Mouse (Mus musculus) limb, embryonic 12.5 days (tissue): ENCODE measurements around the gene Atpaf2. TPM values are rescaled to one million over a fixed set of nuclear protein-coding genes. Genes with fewer than 3 reads are reported as not detected.
"Not testable (repeated sequence)": the region's sequence is repeated elsewhere in the genome, so short reads cannot be mapped to it uniquely, and the experiment has no call there.

Experiments used
- ATAC-seq: fragments of 200-750 bp; cut with Nextera tagmentation; 2 replicates; pipeline ENCODE4 v1.8.0; 2017; ENCODE audit warnings: low read depth, moderate TSS enrichment; ENCODE audit not compliant: insufficient number of reproducible peaks, insufficient read depth, low FRiP score, low TSS enrichment
- H3K27ac ChIP-seq: fragments of 300-500 bp; sonication (generic); 2 replicates; pipeline ENCODE4 v1.5.1; 2016; ENCODE audit warnings: mild to moderate bottlenecking, moderate library complexity
- H3K27me3 ChIP-seq: fragments of 300-500 bp; sonication (generic); 2 replicates; pipeline ENCODE4 v1.6.1; 2016; ENCODE audit warnings: mild to moderate bottlenecking, moderate library complexity
- H3K36me3 ChIP-seq: fragments of 300-500 bp; sonication (generic); 2 replicates; pipeline ENCODE4 v1.6.1; 2016; ENCODE audit warnings: mild to moderate bottlenecking, moderate library complexity
- H3K4me1 ChIP-seq: fragments of 300-500 bp; sonication (generic); replicated peaks from 2 replicates; pipeline ENCODE4 v1.6.1; 2016
- H3K4me2 ChIP-seq: fragments of 300-500 bp; sonication (generic); 2 replicates; pipeline ENCODE4 v1.6.1; 2016; ENCODE audit warnings: mild to moderate bottlenecking, moderate library complexity
- H3K4me3 ChIP-seq: fragments of 300-500 bp; sonication (generic); replicated peaks from 2 replicates; pipeline ENCODE4 v1.5.1; 2016; ENCODE audit warnings: mild to moderate bottlenecking
- H3K9ac ChIP-seq: fragments of 300-500 bp; sonication (generic); replicated peaks from 2 replicates; pipeline ENCODE4 v1.6.1; 2016; ENCODE audit warnings: mild to moderate bottlenecking, moderate library complexity
- H3K9me3 ChIP-seq: fragments of 300-500 bp; sonication (generic); 2 replicates; pipeline ENCODE4 v1.6.1; 2016; ENCODE audit warnings: mild to moderate bottlenecking, moderate library complexity
- WGBS: fragments of 180-500 bp; shearing (Covaris S2); methylation state at CpG from one replicate; pipeline ENCODE4 v1.1.7; 2016; 5-methylcytosine and 5-hydroxymethylcytosine counted together
- polyA plus RNA-seq: library from polyadenylated mRNA; unstranded; fragments of >200 nt; fragmentation: Nextera tagmentation; extraction: Ambion mirVana; gene quantifications from 2 replicates; pipeline ENCODE4 v1.2.1, GENCODE M21; 2016

Gene Atpaf2
- 52.6 and 55.9 TPM in 2 replicates for polyA plus RNA-seq

- ATAC-seq = peak; percentile 57; the same call in 1 of the 2 replicates
- no peaks in the 10 kb centered on the region for H3K36me3 ChIP-seq
- no peaks in the 10 kb centered on the region for H3K9me3 ChIP-seq
- H3K4me1 ChIP-seq = peaks cover 34% of the 10 kb centered on the region
- peak within 1 kb of the TSS; percentile 91 for H3K4me3 ChIP-seq
- H3K9ac ChIP-seq = peak within 1 kb of the TSS; percentile 90
- peak within 1 kb of the TSS; percentile 93 for H3K27ac ChIP-seq
- H3K4me2 ChIP-seq = peak within 1 kb of the TSS; percentile 67
- WGBS = under 1% methylated on average over 39 of the region's 39 CpGs
- H3K27me3 ChIP-seq = no peaks in the 10 kb centered on the region
These were observed at the start of gene Atpaf2 for GRCm38 (mm10) chr11:60417717-60418472. TSS of gene Atpaf2 (minus strand) at chr11:60418457.

DNA sequence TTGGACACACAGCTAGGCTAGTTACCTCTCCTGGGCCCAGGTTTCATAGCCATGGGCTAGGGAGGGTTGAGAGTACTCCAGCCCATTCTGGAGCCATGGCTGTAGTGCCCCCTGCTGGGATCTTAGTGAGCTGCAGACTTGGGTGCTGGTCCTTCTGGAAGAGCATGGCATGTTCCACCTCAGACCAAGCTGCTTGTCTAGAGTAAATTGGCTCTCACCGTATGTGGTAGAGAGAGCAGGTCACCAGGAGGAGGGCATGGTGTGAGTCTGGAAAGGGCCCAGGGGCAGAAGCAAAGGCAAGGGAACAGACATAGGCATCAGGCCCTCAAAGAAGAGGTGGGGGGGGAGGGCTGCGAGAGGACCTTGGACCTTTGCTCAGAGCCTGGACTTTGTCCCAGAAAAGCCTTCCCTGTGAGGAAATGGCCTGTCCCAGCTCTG lies 47.7 kb upstream of the Atpaf2 start:
- H3K4me2 ChIP-seq = no peak overlapping the region
- H3K9me3 ChIP-seq = no peaks in the 10 kb centered on the region
- no peak overlapping the region for H3K4me3 ChIP-seq
- WGBS = 95% methylated on average over 2 of the region's 2 CpGs
- no peaks in the 10 kb centered on the region for H3K4me1 ChIP-seq
- H3K36me3 ChIP-seq = peaks cover 98% of the 10 kb centered on the region
- ATAC-seq = no peak
- no peak overlapping the region for H3K27ac ChIP-seq
- no peaks in the 10 kb centered on the region for H3K27me3 ChIP-seq
- H3K9ac ChIP-seq = no peak overlapping the region

DNA sequence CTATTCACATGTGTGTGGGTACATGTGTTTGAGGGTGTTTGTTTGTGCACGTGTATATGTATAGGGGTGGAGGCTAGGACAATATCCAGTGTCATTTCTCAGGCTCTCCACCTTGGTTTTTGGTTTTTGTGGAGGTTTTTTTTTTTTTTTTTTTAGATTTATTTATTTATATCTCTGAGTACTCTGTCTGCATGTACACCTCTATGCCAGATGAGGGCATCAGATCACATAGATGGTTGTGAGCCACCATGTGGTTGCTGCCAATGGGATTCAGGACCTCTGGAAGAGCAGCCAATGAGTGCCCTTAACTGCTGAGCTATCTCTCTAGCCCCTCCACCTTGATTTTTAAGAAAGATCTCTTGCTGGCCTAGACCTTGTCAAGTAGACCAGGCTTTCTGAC lies 39.7 kb upstream of the Atpaf2 start:
- 86% methylated on average over 1 of the region's 1 CpGs for WGBS
- Histone ChIP-seq H3K36me3 (peaks cover 72% of the 10 kb centered on the region), H3K27ac (no peak overlapping the region), H3K9me3 (no peaks in the 10 kb centered on the region), H3K4me2 (no peak overlapping the region), H3K9ac (no peak overlapping the region), H3K4me3 (no peak overlapping the region), H3K27me3 (no peaks in the 10 kb centered on the region), H3K4me1 (peaks cover 7% of the 10 kb centered on the region)
- ATAC-seq = no peak

GRCm38 (mm10) chr11:60454745-60455087 lies 36.5 kb upstream of the Atpaf2 start:
- Histone ChIP-seq H3K4me1 (peaks cover 7% of the 10 kb centered on the region), H3K9me3 (no peaks in the 10 kb centered on the region), H3K4me3 (peak overlapping the region; percentile 79), H3K9ac (peak overlapping the region; percentile 81), H3K27me3 (no peaks in the 10 kb centered on the region), H3K4me2 (peak overlapping the region; percentile 93), H3K36me3 (peaks cover 39% of the 10 kb centered on the region), H3K27ac (peak overlapping the region; percentile 64; the same call in 1 of the 2 replicates)
- WGBS = under 1% methylated on average over 17 of the region's 17 CpGs
- ATAC-seq = no peak

DNA sequence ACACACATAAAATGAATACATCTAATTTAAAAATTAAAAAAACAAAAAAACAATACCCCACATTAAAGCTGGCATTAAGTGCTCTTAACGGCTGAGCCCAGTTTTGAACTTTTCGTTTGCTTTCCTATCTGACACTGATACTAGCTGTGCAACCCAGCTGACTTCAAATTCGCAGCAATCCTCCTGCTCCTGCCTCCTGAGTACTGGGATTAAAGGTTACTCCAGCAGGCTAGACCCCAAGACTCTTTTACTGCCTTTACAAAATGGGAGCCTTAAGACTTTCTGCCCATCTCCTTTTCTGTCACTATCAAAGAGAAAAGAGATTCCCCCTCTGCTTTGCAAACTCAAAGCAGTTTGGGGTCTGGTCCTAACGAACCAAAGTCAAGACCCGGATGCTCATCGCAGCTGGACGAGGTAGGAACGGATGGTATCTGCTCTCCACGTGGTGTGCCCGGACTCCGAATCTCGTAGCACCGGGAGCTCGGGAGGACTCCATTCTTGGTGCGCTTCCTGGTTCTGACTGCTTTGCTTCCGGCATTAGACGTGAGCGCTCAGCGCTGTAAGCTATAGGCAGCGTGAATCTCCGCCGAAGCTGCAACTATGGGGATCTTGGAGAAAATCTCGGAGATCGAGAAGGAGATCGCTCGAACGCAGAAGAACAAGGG lies 36.0 kb upstream of the Atpaf2 start, which contains the start of gene Drg2:
Drg2 (plus strand) TSS at position 512 of the 665 bp plus-strand sequence.
- WGBS = 5% methylated on average over 27 of the region's 27 CpGs
- peak within 1 kb of the TSS; percentile 81 for H3K9ac ChIP-seq
- peak within 1 kb of the TSS; percentile 79 for H3K4me3 ChIP-seq
- H3K4me2 ChIP-seq = peak within 1 kb of the TSS; percentile 93
- ATAC-seq = peak; percentile 94
- peaks cover 7% of the 10 kb centered on the region for H3K4me1 ChIP-seq
- H3K9me3 ChIP-seq = no peaks in the 10 kb centered on the region
- peak within 1 kb of the TSS; percentile 64 for H3K27ac ChIP-seq
- no peaks in the 10 kb centered on the region for H3K27me3 ChIP-seq
- H3K36me3 ChIP-seq = peaks cover 34% of the 10 kb centered on the region

- Histone ChIP-seq H3K27me3 (no peaks in the 10 kb centered on the region), H3K27ac (no peak overlapping the region), H3K4me3 (no peak overlapping the region), H3K4me2 (no peak overlapping the region), H3K4me1 (no peaks in the 10 kb centered on the region), H3K9ac (no peak overlapping the region), H3K36me3 (peaks cover 51% of the 10 kb centered on the region), H3K9me3 (no peaks in the 10 kb centered on the region)
- WGBS = 86% methylated on average over 4 of the region's 4 CpGs
- ATAC-seq = no peak
These were observed 25.8 kb upstream of the Atpaf2 start for GRCm38 (mm10) chr11:60444007-60444406.

- H3K9ac ChIP-seq = no peak overlapping the region
- no peak overlapping the region for H3K4me3 ChIP-seq
- H3K9me3 ChIP-seq = no peaks in the 10 kb centered on the region
- no peaks in the 10 kb centered on the region for H3K27me3 ChIP-seq
- H3K36me3 ChIP-seq = peaks cover 62% of the 10 kb centered on the region
- H3K4me2 ChIP-seq = no peak overlapping the region
- 86% methylated on average over 6 of the region's 6 CpGs for WGBS
- H3K4me1 ChIP-seq = no peaks in the 10 kb centered on the region
- H3K27ac ChIP-seq = no peak overlapping the region
- ATAC-seq = no peak
These were observed 24.6 kb upstream of the Atpaf2 start for GRCm38 (mm10) chr11:60442896-60443295.

- Histone ChIP-seq H3K36me3 (peaks cover 87% of the 10 kb centered on the region), H3K9ac (no peak overlapping the region), H3K27me3 (no peaks in the 10 kb centered on the region), H3K4me1 (no peaks in the 10 kb centered on the region), H3K4me3 (no peak overlapping the region), H3K27ac (no peak overlapping the region), H3K4me2 (no peak overlapping the region), H3K9me3 (no peaks in the 10 kb centered on the region)
- WGBS = 26% methylated on average over 7 of the region's 7 CpGs
- no peak for ATAC-seq
These were observed 21.9 kb upstream of the Atpaf2 start for GRCm38 (mm10) chr11:60440176-60440575.

- peaks cover 91% of the 10 kb centered on the region for H3K36me3 ChIP-seq
- ATAC-seq, H3K4me1 ChIP-seq, H3K27me3 ChIP-seq, H3K4me3 ChIP-seq, H3K9ac ChIP-seq, H3K27ac ChIP-seq, H3K9me3 ChIP-seq, H3K4me2 ChIP-seq: not testable (repeated sequence)
- WGBS = 20% methylated on average over 1 of the region's 1 CpGs
These were observed 21.4 kb upstream of the Atpaf2 start for GRCm38 (mm10) chr11:60439621-60440020.

- no peak overlapping the region for H3K4me2 ChIP-seq
- no peaks in the 10 kb centered on the region for H3K9me3 ChIP-seq
- peaks cover 91% of the 10 kb centered on the region for H3K36me3 ChIP-seq
- H3K27ac ChIP-seq = no peak overlapping the region
- no peak for ATAC-seq
- WGBS = 86% methylated on average over 3 of the region's 3 CpGs
- H3K9ac ChIP-seq = no peak overlapping the region
- H3K4me1 ChIP-seq = no peaks in the 10 kb centered on the region
- no peaks in the 10 kb centered on the region for H3K27me3 ChIP-seq
- H3K4me3 ChIP-seq = no peak overlapping the region
These were observed 18.4 kb upstream of the Atpaf2 start for GRCm38 (mm10) chr11:60436618-60437017.

- ATAC-seq = no peak
- Histone ChIP-seq H3K4me3 (no peak overlapping the region), H3K9ac (no peak overlapping the region), H3K27ac (no peak overlapping the region), H3K36me3 (peaks cover 89% of the 10 kb centered on the region), H3K4me2 (no peak overlapping the region), H3K4me1 (no peaks in the 10 kb centered on the region), H3K27me3 (no peaks in the 10 kb centered on the region), H3K9me3 (no peaks in the 10 kb centered on the region)
- WGBS = 97% methylated on average over 1 of the region's 1 CpGs
These were observed 16.9 kb upstream of the Atpaf2 start for GRCm38 (mm10) chr11:60435133-60435532.
